Mouse (Mus musculus) midbrain, embryonic 11.5 days (tissue): ENCODE results near the gene Sar1a. TPM values are rescaled to one million over a fixed set of nuclear protein-coding genes. Genes with fewer than 3 reads are reported as not detected.

Source experiments
- ATAC-seq: fragments of 200-750 bp; cut with Nextera tagmentation; 2 replicates; pipeline ENCODE4 v1.8.0; 2017; ENCODE audit warnings: moderate TSS enrichment, moderate library complexity; ENCODE audit not compliant: low FRiP score
- DNase-seq: peaks from one replicate; pipeline ENCODE4 v3.0.0; 2015; ENCODE audit warnings: low spot score; ENCODE audit errors: missing footprints
- H3K27ac ChIP-seq: fragments of 300-500 bp; sonication (generic); 2 replicates; pipeline ENCODE4 v1.5.1; 2014; ENCODE audit warnings: low read depth, low read length
- H3K27me3 ChIP-seq: fragments of 300-500 bp; sonication (generic); 2 replicates; pipeline ENCODE4 v1.6.1; 2014; ENCODE audit warnings: mild to moderate bottlenecking, low read length, moderate library complexity, mixed read lengths; ENCODE audit not compliant: control insufficient read depth, insufficient read depth
- H3K36me3 ChIP-seq: fragments of 300-500 bp; sonication (generic); 2 replicates; pipeline ENCODE4 v1.6.1; 2014; ENCODE audit warnings: mild to moderate bottlenecking, low read length, moderate library complexity, mixed read lengths; ENCODE audit not compliant: control insufficient read depth, insufficient read depth
- H3K4me1 ChIP-seq: fragments of 300-500 bp; sonication (generic); 2 replicates; pipeline ENCODE4 v1.6.1; 2014; ENCODE audit warnings: low read length; ENCODE audit not compliant: control insufficient read depth, insufficient read depth
- H3K4me2 ChIP-seq: fragments of 300-500 bp; sonication (generic); 2 replicates; pipeline ENCODE4 v1.6.1; 2014; ENCODE audit warnings: mild to moderate bottlenecking, moderate library complexity
- H3K4me3 ChIP-seq: fragments of 300-500 bp; sonication (generic); 2 replicates; pipeline ENCODE4 v1.5.1; 2014; ENCODE audit warnings: low read depth, low read length
- H3K9ac ChIP-seq: fragments of 300-500 bp; sonication (generic); 2 replicates; pipeline ENCODE4 v1.6.1; 2014; ENCODE audit warnings: low read length
- H3K9me3 ChIP-seq: fragments of 300-500 bp; sonication (generic); 2 replicates; pipeline ENCODE4 v1.6.1; 2016; ENCODE audit warnings: low read length; ENCODE audit not compliant: control insufficient read depth
- WGBS: fragments of 180-500 bp; shearing (Covaris S2); extraction: QIAGEN DNeasy Blood & Tissue Kit; methylation state at CpG from one replicate; pipeline ENCODE4 v1.1.7; 2014; 5-methylcytosine and 5-hydroxymethylcytosine counted together
- polyA plus RNA-seq: library from polyadenylated mRNA; unstranded; fragments of >200 nt; fragmentation: Nextera tagmentation; extraction: Ambion mirVana; gene quantifications from 2 replicates; pipeline ENCODE4 v1.2.1, GENCODE M21; 2014

The Sar1a gene
- polyA plus RNA-seq, 1 experiment from 2014 or later = 245 TPM

GRCm38 (mm10) chr10:61717406-61718296 lies 37.6 kb downstream of the Sar1a start:
- no peak overlapping the region for H3K4me2 ChIP-seq
- ATAC-seq (no peak), DNase-seq (no peak)
- no peaks in the 10 kb centered on the region for H3K9me3 ChIP-seq
- H3K9ac ChIP-seq = no peak overlapping the region
- H3K4me1 ChIP-seq = 0 out of 2 replicates have a peak, but pooled peaks cover 3% of the 10 kb centered on the region
- WGBS = 91% methylated on average over 12 of the region's 12 CpGs
- peaks cover 4% of the 10 kb centered on the region for H3K27me3 ChIP-seq
- no peak overlapping the region for H3K4me3 ChIP-seq
- H3K27ac ChIP-seq = no peak overlapping the region
- no peaks in the 10 kb centered on the region for H3K36me3 ChIP-seq

- no peak overlapping the region for H3K9ac ChIP-seq
- no peak overlapping the region for H3K27ac ChIP-seq
- ATAC-seq = no peak
- 85% methylated on average over 7 of the region's 7 CpGs for WGBS
- no peaks in the 10 kb centered on the region for H3K9me3 ChIP-seq
- no peak for DNase-seq
- H3K4me1 ChIP-seq = 0 out of 2 replicates have a peak, but pooled peaks cover 3% of the 10 kb centered on the region
- no peak overlapping the region for H3K4me3 ChIP-seq
- peaks cover 4% of the 10 kb centered on the region for H3K27me3 ChIP-seq
- no peaks in the 10 kb centered on the region for H3K36me3 ChIP-seq
- H3K4me2 ChIP-seq = no peak overlapping the region
These were observed 40.2 kb downstream of the Sar1a start for GRCm38 (mm10) chr10:61720331-61720730.

- DNase-seq = no peak
- no peaks in the 10 kb centered on the region for H3K9me3 ChIP-seq
- WGBS = 90% methylated on average over 3 of the region's 3 CpGs
- no peak overlapping the region for H3K27ac ChIP-seq
- no peaks in the 10 kb centered on the region for H3K36me3 ChIP-seq
- no peak overlapping the region for H3K4me3 ChIP-seq
- no peaks in the 10 kb centered on the region for H3K27me3 ChIP-seq
- ATAC-seq = no peak
- H3K9ac ChIP-seq = no peak overlapping the region
- no peaks in the 10 kb centered on the region for H3K4me1 ChIP-seq
- no peak overlapping the region for H3K4me2 ChIP-seq
These were observed 42.1 kb downstream of the Sar1a start for GRCm38 (mm10) chr10:61722215-61722614.

DNA sequence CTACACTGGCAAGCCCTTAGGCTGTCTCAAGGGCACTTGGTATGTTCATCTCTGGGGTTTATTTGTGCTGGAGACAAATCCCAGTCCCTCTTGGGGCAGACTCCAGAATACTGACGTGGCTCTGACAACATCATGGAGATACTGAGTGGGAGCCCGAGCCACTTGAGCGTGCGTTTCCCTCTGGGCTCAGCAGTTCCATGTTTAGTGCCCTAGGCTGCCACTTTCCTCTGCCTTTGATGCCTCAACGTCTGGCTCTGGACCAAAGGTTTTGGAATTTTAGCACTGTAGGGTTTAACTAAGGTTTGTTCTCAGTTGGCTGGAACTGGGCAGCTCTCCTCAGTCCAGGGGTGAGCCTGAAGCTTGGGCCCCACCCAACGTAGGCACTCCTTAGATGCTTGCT lies 43.2 kb downstream of the Sar1a start:
- Histone ChIP-seq H3K36me3 (no peaks in the 10 kb centered on the region), H3K27me3 (no peaks in the 10 kb centered on the region), H3K27ac (no peak overlapping the region), H3K4me3 (no peak overlapping the region), H3K9me3 (no peaks in the 10 kb centered on the region), H3K9ac (no peak overlapping the region), H3K4me1 (no peaks in the 10 kb centered on the region), H3K4me2 (no peak overlapping the region)
- WGBS = 77% methylated on average over 6 of the region's 6 CpGs
- DNase-seq = no peak
- no peak for ATAC-seq

- no peaks in the 10 kb centered on the region for H3K9me3 ChIP-seq
- no peaks in the 10 kb centered on the region for H3K27me3 ChIP-seq
- no peak overlapping the region for H3K9ac ChIP-seq
- H3K4me2 ChIP-seq = no peak overlapping the region
- 86% methylated on average over 11 of the region's 11 CpGs for WGBS
- no peak overlapping the region for H3K4me3 ChIP-seq
- H3K27ac ChIP-seq = no peak overlapping the region
- H3K4me1 ChIP-seq = no peaks in the 10 kb centered on the region
- no peak for DNase-seq
- H3K36me3 ChIP-seq = no peaks in the 10 kb centered on the region
- ATAC-seq = no peak
These were observed 49.1 kb downstream of the Sar1a start for GRCm38 (mm10) chr10:61729181-61729580.

DNA sequence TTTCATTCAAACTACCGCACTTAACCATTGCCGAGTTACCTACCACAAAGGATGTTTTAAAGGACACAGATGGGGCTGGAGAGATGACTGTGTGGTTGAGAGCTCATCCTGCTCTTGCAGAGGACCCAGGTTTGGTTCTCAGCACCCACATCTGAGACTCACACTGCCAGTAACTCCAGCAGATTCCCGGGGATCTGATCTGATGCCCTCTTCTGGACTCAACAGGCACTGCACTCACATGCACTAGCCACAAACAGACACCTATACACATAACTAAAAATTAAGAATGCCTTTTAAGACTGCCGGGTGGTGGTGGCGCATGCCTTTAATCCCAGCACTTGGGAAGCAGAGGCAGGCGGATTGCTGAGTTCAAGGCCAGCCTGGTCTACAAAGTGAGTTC lies 50.1 kb downstream of the Sar1a start:
- DNase-seq (no peak), ATAC-seq (no peak)
- WGBS = 98% methylated on average over 6 of the region's 6 CpGs
- H3K4me1 ChIP-seq = no peaks in the 10 kb centered on the region
- H3K4me2 ChIP-seq = no peak overlapping the region
- H3K9me3 ChIP-seq = no peaks in the 10 kb centered on the region
- no peaks in the 10 kb centered on the region for H3K36me3 ChIP-seq
- H3K4me3 ChIP-seq = no peak overlapping the region
- no peaks in the 10 kb centered on the region for H3K27me3 ChIP-seq
- H3K9ac ChIP-seq = no peak overlapping the region
- H3K27ac ChIP-seq = no peak overlapping the region

DNA sequence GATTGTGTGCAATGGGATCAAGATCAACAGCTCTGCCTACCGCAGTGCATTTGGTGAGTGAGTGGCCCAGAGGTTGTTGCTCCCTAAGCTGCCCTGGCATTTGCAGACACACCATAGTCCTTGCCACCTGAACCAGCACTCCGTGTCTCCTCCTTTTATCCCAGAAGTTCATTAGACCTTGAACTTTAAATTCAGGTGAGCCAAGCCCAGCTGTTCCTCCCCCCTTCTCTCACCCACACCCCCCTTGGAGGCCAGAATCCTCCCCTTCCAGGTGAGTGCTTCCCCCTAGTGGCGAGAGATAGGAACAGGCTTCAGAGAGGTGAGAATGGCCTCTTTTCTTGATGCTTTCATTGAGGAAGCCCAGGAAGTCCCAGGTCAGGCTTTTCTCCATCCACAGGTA lies 54.3 kb downstream of the Sar1a start:
- ATAC-seq = no peak
- Histone ChIP-seq H3K4me1 (no peaks in the 10 kb centered on the region), H3K27ac (no peak overlapping the region), H3K36me3 (no peaks in the 10 kb centered on the region; the same call in 1 of the 2 replicates), H3K9me3 (no peaks in the 10 kb centered on the region), H3K27me3 (no peaks in the 10 kb centered on the region), H3K4me2 (no peak overlapping the region), H3K4me3 (no peak overlapping the region), H3K9ac (no peak overlapping the region)
- DNase-seq = no peak
- 42% methylated on average over 3 of the region's 3 CpGs for WGBS

DNA sequence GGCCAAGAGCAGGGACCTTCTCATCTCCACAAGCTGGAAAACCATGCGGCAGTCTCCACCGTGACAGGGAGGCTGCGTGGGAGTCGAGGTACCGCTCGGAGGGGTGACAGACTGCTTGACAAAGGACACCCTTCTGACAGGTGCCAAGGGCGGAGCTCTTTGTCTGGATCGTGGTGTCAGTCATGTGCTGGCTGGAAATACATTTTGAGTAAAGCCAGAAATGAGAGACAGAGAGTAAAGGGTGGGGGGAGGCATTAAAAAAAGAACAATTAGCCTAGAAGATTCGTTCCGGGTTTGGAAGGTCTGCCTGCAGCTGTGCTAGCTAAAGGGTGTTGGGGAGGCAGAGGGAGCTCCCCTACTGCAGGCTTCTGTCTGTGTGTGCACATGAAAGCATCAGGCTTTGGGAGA lies 56.6 kb downstream of the Sar1a start:
- Histone ChIP-seq H3K9me3 (no peaks in the 10 kb centered on the region), H3K4me2 (no peak overlapping the region), H3K4me1 (no peaks in the 10 kb centered on the region), H3K27me3 (no peaks in the 10 kb centered on the region), H3K9ac (no peak overlapping the region), H3K27ac (no peak overlapping the region), H3K4me3 (no peak overlapping the region), H3K36me3 (peaks cover 16% of the 10 kb centered on the region)
- no peak for ATAC-seq
- 83% methylated on average over 10 of the region's 10 CpGs for WGBS
- no peak for DNase-seq

DNA sequence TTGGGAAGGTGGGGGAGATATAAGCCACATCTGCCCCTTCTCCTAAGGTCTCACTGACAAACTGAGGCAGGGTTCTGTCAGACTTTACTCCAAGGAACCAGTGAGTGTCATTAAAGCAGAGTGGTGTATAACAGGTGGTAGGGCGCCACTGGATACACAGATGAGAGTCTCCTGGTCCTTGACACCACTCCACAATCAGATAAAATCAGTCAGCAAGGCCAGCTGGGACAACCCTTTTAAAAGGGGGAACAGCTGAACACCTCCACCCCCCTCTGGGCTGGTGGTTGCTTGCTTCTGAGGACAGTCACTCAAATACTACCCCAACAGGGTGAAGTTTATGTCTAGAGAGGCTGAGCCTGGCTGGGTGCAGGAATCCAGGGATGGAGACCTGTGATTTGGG lies 57.4 kb downstream of the Sar1a start:
- ATAC-seq (no peak), DNase-seq (no peak)

More for the DNA sequence above, 57.4 kb downstream of the Sar1a start:
- Histone ChIP-seq H3K9me3 (no peaks in the 10 kb centered on the region), H3K27me3 (no peaks in the 10 kb centered on the region), H3K36me3 (peaks cover 22% of the 10 kb centered on the region), H3K4me2 (no peak overlapping the region), H3K4me1 (no peaks in the 10 kb centered on the region), H3K27ac (no peak overlapping the region), H3K9ac (no peak overlapping the region), H3K4me3 (no peak overlapping the region)
- 81% methylated on average over 1 of the region's 1 CpGs for WGBS
